Mouse (Mus musculus): ENCODE results near the gene Stat6.
"Not testable (repeated sequence)": the region's sequence is repeated elsewhere in the genome, so short reads cannot be mapped to it uniquely, and the experiment has no call there.

DNA sequence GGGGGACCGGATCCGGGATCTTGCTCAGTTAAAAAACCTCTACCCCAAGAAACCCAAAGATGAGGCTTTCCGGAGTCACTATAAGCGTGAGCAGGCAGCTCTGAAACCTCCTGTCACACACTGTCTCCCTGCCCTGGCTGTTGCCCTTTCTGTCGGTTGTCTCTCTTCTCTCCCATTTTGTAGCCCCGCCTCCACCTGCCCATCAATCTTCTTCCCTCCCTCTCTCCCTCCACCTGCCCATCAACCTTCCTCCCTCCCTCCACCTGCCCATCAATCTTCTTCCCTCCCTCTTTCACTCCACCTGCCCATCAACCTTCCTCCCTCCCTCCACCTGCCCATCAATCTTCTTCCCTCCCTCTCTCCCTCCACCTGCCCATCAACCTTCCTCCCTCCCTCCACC is 14.8 kb downstream of the Stat6 start:
- TF ChIP-seq CTCF, POLR2A (IDR thresholded peaks at IDR 0.05; ENCODE audit: extremely low read depth, insufficient read depth, low read length): not testable (repeated sequence)
